Mouse (Mus musculus) ES-E14 (cell line): ENCODE data around the gene Ehd3. TPM values are rescaled to one million over a fixed set of nuclear protein-coding genes. Genes with fewer than 3 reads are reported as not detected.

Experiments used
- DNase-seq: peaks from one replicate; pipeline ENCODE4 v3.0.0-alpha.2; 2013; ENCODE audit warnings: low read depth, low spot score
- H3K27ac ChIP-seq: 2 replicates; pipeline ENCODE4 v1.5.1; 2012; ENCODE audit warnings: low read depth, mild to moderate bottlenecking, low read length, moderate library complexity, mixed read lengths; ENCODE audit not compliant: poor library complexity, insufficient read depth, severe bottlenecking
- H3K36me3 ChIP-seq: 2 replicates; pipeline ENCODE4 v1.6.1; 2012; ENCODE audit warnings: mild to moderate bottlenecking, low read length, moderate library complexity, mixed read lengths; ENCODE audit not compliant: control insufficient read depth, poor library complexity, insufficient read depth, severe bottlenecking
- H3K4me1 ChIP-seq, 2 experiments: fragments of 150-350 bp in 1 of 2; sonication (generic) in 1 of 2; 2 replicates each; pipeline ENCODE4 v1.6.1; 2012; ENCODE audit warnings: low read length in 2 of 2, mild to moderate bottlenecking in 1 of 2, mixed read lengths in 1 of 2; ENCODE audit not compliant: control insufficient read depth in 2 of 2, insufficient read depth in 2 of 2, poor library complexity in 1 of 2
- H3K4me3 ChIP-seq, 2 experiments: fragments of 150-350 bp in 1 of 2; sonication (generic) in 1 of 2; 2 replicates each; pipeline ENCODE4 v1.5.1; 2012; ENCODE audit warnings: low read length in 2 of 2, low read depth in 1 of 2, mild to moderate bottlenecking in 1 of 2, mixed read lengths in 1 of 2; ENCODE audit not compliant: insufficient read depth in 1 of 2, poor library complexity in 1 of 2, severe bottlenecking in 1 of 2
- H3K9ac ChIP-seq: 2 replicates; pipeline ENCODE4 v1.6.1; 2012; ENCODE audit warnings: low read depth, mild to moderate bottlenecking, low read length, mixed read lengths; ENCODE audit not compliant: poor library complexity, insufficient read depth, severe bottlenecking
- H3K9me3 ChIP-seq: fragments of 150-350 bp; sonication (generic); 2 replicates; pipeline ENCODE4 v1.6.1; 2012; ENCODE audit warnings: low read depth, mild to moderate bottlenecking, low read length; ENCODE audit not compliant: control insufficient read depth, insufficient read depth
- CHD2 ChIP-seq: IDR thresholded peaks from 2 replicates; pipeline ENCODE4 v1.6.1; 2014; ENCODE audit warnings: mild to moderate bottlenecking, low read depth, low read length, inconsistent platforms
- HCFC1 ChIP-seq: IDR thresholded peaks from 2 replicates; pipeline ENCODE4 v1.6.1; 2012; ENCODE audit warnings: low read length, inconsistent platforms, borderline replicate concordance; ENCODE audit not compliant: insufficient read depth
- MAFK ChIP-seq: IDR thresholded peaks from 2 replicates; pipeline ENCODE4 v1.6.1; 2014; ENCODE audit warnings: mild to moderate bottlenecking, low read depth, low read length, inconsistent platforms; ENCODE audit not compliant: insufficient read depth
- ZC3H11A ChIP-seq: IDR thresholded peaks from 2 replicates; pipeline ENCODE4 v1.6.1; 2012; ENCODE audit warnings: low read depth, mild to moderate bottlenecking, inconsistent platforms, low read length, borderline replicate concordance
- ZNF384 ChIP-seq: IDR thresholded peaks from 2 replicates; pipeline ENCODE4 v1.6.1; 2012; ENCODE audit warnings: low read depth, low read length, inconsistent platforms
- in situ Hi-C, 2 experiments: fragments of 600-800 bp; cut with MboI; formaldehyde crosslinking; loops; one replicate each; pipeline ENCODE4 v1.15.1; 2025; ENCODE audit warnings: low sequenced_read_pairs in 2 of 2, inconsistent platforms in 1 of 2; ENCODE audit not compliant: unreplicated experiment in 2 of 2
- total RNA-seq: library from RNA; depleted of rRNA; stranded (reverse); fragments of 300-350 nt; gene quantifications from 2 replicates; pipeline ENCODE4 v1.2.3, GENCODE M21; 2012

Ehd3 gene
- total RNA-seq, 1 experiment = 2.7 TPM

GRCm38 (mm10) chr17:73875268-73875667 is 71.3 kb downstream of the Ehd3 start:
- no peak overlapping the region for H3K9ac ChIP-seq
- no peak overlapping the region for H3K4me3 ChIP-seq
- H3K27ac ChIP-seq = no peak overlapping the region
- in situ Hi-C loops = loop anchor here in 1 of 2 experiments (25.0 kb wide), 1 partner anchor 563 kb away; no protein-coding TSS in a partner anchor
- DNase-seq = no peak
- no peaks in the 10 kb centered on the region for H3K36me3 ChIP-seq
- H3K9me3 ChIP-seq = no peaks in the 10 kb centered on the region
- TF ChIP-seq ZC3H11A (no peak), CHD2 (no peak), ZNF384 (no peak), MAFK (no peak), HCFC1 (no peak)
- peaks cover 0 to 9% of the 10 kb centered on the region in 2 experiments; a peak in 1 of 4 replicates for H3K4me1 ChIP-seq

GRCm38 (mm10) chr17:73875674-73876073 is 71.7 kb downstream of the Ehd3 start:
- H3K27ac ChIP-seq = no peak overlapping the region
- H3K9me3 ChIP-seq = no peaks in the 10 kb centered on the region
- DNase-seq = no peak
- in situ Hi-C loops = loop anchor here in 1 of 2 experiments (25.0 kb wide), 1 partner anchor 563 kb away; no protein-coding TSS in a partner anchor
- TF ChIP-seq ZC3H11A = no peak
- no peak for TF ChIP-seq ZNF384
- no peak for TF ChIP-seq CHD2
- no peak for TF ChIP-seq MAFK
- TF ChIP-seq HCFC1 = no peak
- no peak overlapping the region for H3K9ac ChIP-seq
- H3K36me3 ChIP-seq = no peaks in the 10 kb centered on the region
- H3K4me3 ChIP-seq = no peak overlapping the region
- H3K4me1 ChIP-seq = peaks cover 0 to 9% of the 10 kb centered on the region in 2 experiments; a peak in 1 of 4 replicates

GRCm38 (mm10) chr17:73879262-73879916 is 75.5 kb downstream of the Ehd3 start:
- no peak for TF ChIP-seq ZNF384
- TF ChIP-seq CHD2 = no peak
- TF ChIP-seq MAFK = no peak
- no peak for TF ChIP-seq HCFC1
- no peak for TF ChIP-seq ZC3H11A
- Histone ChIP-seq H3K9ac (no peak overlapping the region), H3K36me3 (no peaks in the 10 kb centered on the region), H3K9me3 (no peaks in the 10 kb centered on the region), H3K27ac (no peak overlapping the region), H3K4me1 (peaks cover 0 to 9% of the 10 kb centered on the region in 2 experiments; a peak in 1 of 4 replicates), H3K4me3 (no peak overlapping the region)
- in situ Hi-C loops = loop anchor here in 1 of 2 experiments (25.0 kb wide), 1 partner anchor 567 kb away; no protein-coding TSS in a partner anchor
- DNase-seq = peak; percentile 28

- Histone ChIP-seq H3K36me3 (no peaks in the 10 kb centered on the region), H3K9ac (no peak overlapping the region), H3K9me3 (no peaks in the 10 kb centered on the region), H3K4me1 (peaks cover 0 to 9% of the 10 kb centered on the region in 2 experiments; a peak in 1 of 4 replicates), H3K27ac (no peak overlapping the region), H3K4me3 (no peak overlapping the region)
- no peak for TF ChIP-seq CHD2
- no peak for TF ChIP-seq HCFC1
- no peak for TF ChIP-seq MAFK
- no peak for TF ChIP-seq ZC3H11A
- no peak for TF ChIP-seq ZNF384
- in situ Hi-C loops = loop anchor here (5.0 to 25.0 kb wide), 2 partner anchors 568 to 573 kb away; no protein-coding TSS in a partner anchor
- no peak for DNase-seq
Observed at GRCm38 (mm10) chr17:73880286-73880685, 76.4 kb downstream of the Ehd3 start.
